ENCODE assay signal across 13 mouse cellular contexts in the genomic region with DNA sequence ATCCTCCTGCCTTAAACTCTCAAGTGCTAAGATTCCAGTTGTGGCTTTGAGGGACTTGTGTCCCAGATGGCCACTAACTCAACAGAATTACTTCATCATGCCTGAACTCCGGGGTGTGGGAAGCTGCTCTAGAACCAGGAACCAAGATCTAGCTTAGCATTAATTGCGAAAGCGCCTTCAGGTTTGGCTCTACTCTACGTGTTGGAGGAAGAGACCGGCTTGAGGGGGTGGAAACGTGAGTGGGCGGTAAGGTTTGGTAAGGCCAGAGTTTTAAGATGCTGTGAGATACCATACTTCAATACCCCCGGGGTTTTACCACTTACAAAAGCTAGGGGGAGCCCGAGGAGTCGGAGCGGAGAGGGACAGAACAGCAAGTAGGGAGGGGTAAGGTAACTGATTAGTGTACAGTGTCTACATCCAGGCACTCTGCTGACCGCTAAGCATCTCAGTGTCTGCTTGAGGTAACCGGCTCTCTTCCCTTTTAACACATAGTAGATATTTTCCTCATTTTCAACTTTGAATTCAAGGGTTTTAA. TPM values are rescaled to one million over a fixed set of nuclear protein-coding genes. Genes with fewer than 3 reads are reported as not detected.
DNase-seq lines count a peak whose midpoint lies in the region; ATAC-seq and TF ChIP-seq lines count a peak whose summit lies in the region.
"Had no signal": no experiment of that assay in that cellular context is flagged by ENCODE, and none has a peak within 500 bp of the region (broad histone marks: within the 10 kb centered on the region; RNA-seq: fewer than 3 reads in every experiment).

No protein-coding gene starts in this region.

- intact Hi-C loops in left cerebral cortex, postnatal 25 days (cut with DNase I) = no loop called here

- no peaks in the 10 kb centered on the region for H3K9me3 ChIP-seq in E14TG2a.4 (ENCODE audit: low read length)
- no peaks in the 10 kb centered on the region for H3K9me3 ChIP-seq in forebrain, embryonic 11.5 days (ENCODE audit: control insufficient read depth, low read length)
- H3K9me3 ChIP-seq: heart, embryonic 12.5 days; hindbrain, embryonic 15.5 days; stomach, embryonic 15.5 days had no signal

- no peak overlapping the region for H3K4me3 ChIP-seq in liver, adult 2 months (ENCODE audit: insufficient read depth, low read depth, low read length)
- no peak overlapping the region for H3K4me3 ChIP-seq in E14TG2a.4 (replicated peaks; ENCODE audit: low read length)
- no peak overlapping the region for H3K4me3 ChIP-seq in forebrain, embryonic 11.5 days (ENCODE audit: low read depth, low read length)
- H3K4me3 ChIP-seq: heart, embryonic 12.5 days; hindbrain, embryonic 15.5 days; stomach, embryonic 15.5 days had no signal

- H3K4me2 ChIP-seq in forebrain, embryonic 11.5 days (ENCODE audit: low read depth, low read length, severe bottlenecking) = no peak overlapping the region
- H3K4me2 ChIP-seq: heart, embryonic 12.5 days; hindbrain, embryonic 15.5 days; stomach, embryonic 15.5 days had no signal

- DNase-seq in liver, adult 2 months (ENCODE audit: extremely low read depth, low read depth, low spot score) = peak; percentile 30
- no peak for DNase-seq in liver
- DNase-seq in T-cell, adult 2 months (ENCODE audit: low spot score) = peak; percentile 9
- DNase-seq in left cerebral cortex, postnatal 25 days (ENCODE audit: low spot score in 2 of 2) = no peak
- no peak for DNase-seq in spleen, postnatal 14 days (ENCODE audit: low spot score in 2 of 2)
- DNase-seq in forebrain, embryonic 11.5 days (ENCODE audit: low spot score) = no peak

- peak; percentile 57 for TF ChIP-seq CTCF in liver, adult 2 months (IDR thresholded peaks at IDR 0.05; ENCODE audit: low read depth, low read length)
- TF ChIP-seq CTCF in E14TG2a.4 (conservative IDR thresholded peaks at IDR 0.05; ENCODE audit: low read length) = peak; percentile 59

- no peak overlapping the region for H3K9ac ChIP-seq in liver, adult 2 months (ENCODE audit: low read depth, low read length)
- H3K9ac ChIP-seq in forebrain, embryonic 11.5 days (ENCODE audit: low read length) = no peak overlapping the region
- H3K9ac ChIP-seq: heart, embryonic 12.5 days; hindbrain, embryonic 15.5 days; stomach, embryonic 15.5 days had no signal

- no peaks in the 10 kb centered on the region for H3K36me3 ChIP-seq in liver, adult 2 months (ENCODE audit: control insufficient read depth, insufficient read depth, low read length)
- H3K36me3 ChIP-seq in E14TG2a.4 (ENCODE audit: insufficient read depth, low read length) = no peaks in the 10 kb centered on the region
- H3K36me3 ChIP-seq in forebrain, embryonic 11.5 days (ENCODE audit: control insufficient read depth, insufficient read depth, low read length) = no peaks in the 10 kb centered on the region
- H3K36me3 ChIP-seq: heart, embryonic 12.5 days; hindbrain, embryonic 15.5 days; stomach, embryonic 15.5 days had no signal

- no peak overlapping the region for H3K27ac ChIP-seq in liver, adult 2 months (replicated peaks; ENCODE audit: insufficient read depth, low read depth, low read length)
- H3K27ac ChIP-seq in forebrain, embryonic 11.5 days (ENCODE audit: low read depth, low read length) = no peak overlapping the region
- H3K27ac ChIP-seq: hindbrain, embryonic 15.5 days; stomach, embryonic 15.5 days had no signal

- peak; percentile 68; the same call in 1 of the 2 replicates for ATAC-seq in megakaryocyte-erythroid progenitor cell, adult 5-6 weeks (replicated peaks; ENCODE audit: low FRiP score, low TSS enrichment, poor library complexity, severe bottlenecking)
- ATAC-seq in forebrain, embryonic 11.5 days (replicated peaks; ENCODE audit: low FRiP score) = no peak
- ATAC-seq: forebrain, embryonic 16.5 days had no signal

- no peaks in the 10 kb centered on the region for H3K79me2 ChIP-seq in liver, adult 2 months (ENCODE audit: control insufficient read depth, insufficient read depth, low read length)

- H3K4me1 ChIP-seq in liver, adult 2 months (ENCODE audit: control insufficient read depth, insufficient read depth, low read length) = no peaks in the 10 kb centered on the region
- peaks cover 2% of the 10 kb centered on the region; the same call in 1 of the 2 replicates for H3K4me1 ChIP-seq in E14TG2a.4 (replicated peaks; ENCODE audit: low read depth, low read length)
- no peaks in the 10 kb centered on the region for H3K4me1 ChIP-seq in forebrain, embryonic 11.5 days (replicated peaks; ENCODE audit: control insufficient read depth, insufficient read depth, low read length)
- H3K4me1 ChIP-seq: heart, embryonic 12.5 days; hindbrain, embryonic 15.5 days; stomach, embryonic 15.5 days had no signal

- H3K27me3 ChIP-seq in liver, adult 2 months (ENCODE audit: control insufficient read depth, insufficient read depth, low read length) = no peaks in the 10 kb centered on the region
- H3K27me3 ChIP-seq in E14TG2a.4 (ENCODE audit: insufficient read depth, low read length) = 0 out of 2 replicates have a peak, but pooled peaks cover 2% of the 10 kb centered on the region
- H3K27me3 ChIP-seq in forebrain, embryonic 11.5 days (ENCODE audit: control insufficient read depth, insufficient read depth, low read length) = no peaks in the 10 kb centered on the region
- H3K27me3 ChIP-seq: heart, embryonic 12.5 days; hindbrain, embryonic 15.5 days; stomach, embryonic 15.5 days had no signal

- WGBS in liver, adult 2 months = 69% methylated on average over 13 of the region's 13 CpGs
- 76% methylated on average over 13 of the region's 13 CpGs for whole genome bisulfite sequencing in forebrain, embryonic 11.5 days

- no peak for TF ChIP-seq POLR2A in liver, adult 2 months (IDR thresholded peaks at IDR 0.05; ENCODE audit: extremely low read depth, insufficient read depth, low read length)

RNA-seq across cellular contexts. Expression of gene Cdk15, which starts 29.7 kb away (rescaled TPM):
- total RNA-seq in liver, adult 2 months (2014; rRNA removed) = not detected in 2 replicates
- polyA plus RNA-seq in liver, adult 2 months (2012; rRNA removed) = not detected in 2 replicates
- total RNA-seq in megakaryocyte-erythroid progenitor cell, adult 5-6 weeks (2014; fragmentation: Nextera tagmentation) = not detected in 2 replicates
- total RNA-seq in megakaryocyte-erythroid progenitor cell, adult 5-6 weeks (2017) = not detected in 2 replicates
- total RNA-seq in left cerebral cortex, postnatal 25 days (2021) = under 1 TPM; 0.23 to 0.34 TPM
- polyA plus RNA-seq in forebrain, embryonic 11.5 days (2014; fragmentation: Nextera tagmentation; extraction: Ambion mirVana) = 0.43 and 0.60 TPM in 2 replicates
- polyA plus RNA-seq: large intestine, adult 2 months had no signal

RNA-seq across cellular contexts. Expression of gene Als2, which starts 49.4 kb away (rescaled TPM):
- 34.2 and 42.8 TPM in 2 replicates for total RNA-seq in liver, adult 2 months (2014; rRNA removed)
- polyA plus RNA-seq in liver, adult 2 months (2012; rRNA removed) = 20.2 TPM in 2 replicates
- 6.7 and 8.9 TPM in 2 replicates for total RNA-seq in megakaryocyte-erythroid progenitor cell, adult 5-6 weeks (2014; fragmentation: Nextera tagmentation)
- total RNA-seq in megakaryocyte-erythroid progenitor cell, adult 5-6 weeks (2017) = 5.2 and 9.2 TPM in 2 replicates
- total RNA-seq in left cerebral cortex, postnatal 25 days (2021) = 10 to 100 TPM; 37.7 to 38.4 TPM
- 19.8 and 21.4 TPM in 2 replicates for polyA plus RNA-seq in forebrain, embryonic 11.5 days (2014; fragmentation: Nextera tagmentation; extraction: Ambion mirVana)

Comparison
In these comparisons a context has a peak if more than half of its experiments do, and no peak if none do; other contexts are left out.
1. DNase-seq: peak in liver, adult 2 months (single experiment) and T-cell, adult 2 months (single experiment); none in liver (single experiment), left cerebral cortex, postnatal 25 days (0 of 2), spleen, postnatal 14 days (0 of 2) and forebrain, embryonic 11.5 days (single experiment).